Mouse (Mus musculus) T-cell, adult 2 months (primary cell): ENCODE measurements around the gene Kdm5a.

ENCODE experiments used
- DNase-seq: peaks from one replicate; pipeline ENCODE4 v3.0.0; 2022; ENCODE audit warnings: low spot score

Kdm5a gene

DNA sequence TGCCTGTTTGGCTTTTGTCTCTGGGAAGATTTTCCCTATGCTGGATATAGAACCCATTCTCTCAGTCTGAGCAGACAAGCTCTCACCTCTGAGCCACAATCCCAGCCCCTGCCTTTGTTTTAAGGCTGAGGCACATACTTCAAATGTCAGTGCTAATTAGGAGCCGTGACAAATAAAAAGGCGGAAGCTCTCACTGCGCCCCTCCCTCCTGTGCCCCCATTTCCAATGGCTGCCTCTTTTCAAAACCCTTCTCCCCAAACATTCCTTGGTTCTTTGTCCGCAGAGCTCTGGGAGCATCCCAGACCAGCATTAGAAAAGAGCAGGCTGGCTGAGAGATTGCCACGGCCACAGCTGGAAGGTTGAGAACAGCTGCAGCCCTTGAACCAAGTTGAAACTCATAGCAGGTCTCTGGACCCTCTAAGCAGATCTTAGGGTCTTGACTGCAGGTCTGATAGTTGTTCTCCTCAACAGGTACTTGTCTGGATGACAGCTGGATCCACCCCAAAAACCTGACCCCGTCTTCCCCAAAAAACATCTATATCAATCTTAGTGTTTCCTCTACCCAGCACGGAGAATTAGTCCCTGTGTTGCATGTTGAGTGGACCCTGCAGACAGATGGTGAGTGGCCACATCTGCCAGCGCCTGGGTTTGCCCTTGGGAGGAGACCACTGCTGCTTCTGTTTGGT is 108.7 kb downstream of the Kdm5a start:
- no peak for DNase-seq

DNA sequence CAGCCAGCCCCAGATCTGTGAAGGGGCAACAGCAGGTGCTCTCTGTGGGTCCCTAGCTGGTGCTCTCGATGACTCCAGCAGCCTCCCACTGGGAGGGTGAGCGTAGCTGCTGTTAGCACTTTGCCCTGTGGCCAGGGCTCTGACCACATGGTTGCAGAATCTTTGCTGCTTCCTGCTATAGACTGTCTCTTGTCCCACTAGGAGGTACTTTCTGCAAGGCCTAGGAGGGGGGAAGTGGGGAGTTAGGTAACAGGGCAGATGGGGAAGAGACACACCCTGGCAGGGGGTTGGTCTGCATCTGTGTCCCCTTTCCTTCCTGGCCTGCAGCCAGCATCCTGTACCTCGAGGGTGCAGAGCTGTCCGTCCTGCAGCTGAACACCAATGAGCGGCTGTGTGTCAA is 109.5 kb downstream of the Kdm5a start:
- no peak for DNase-seq

- DNase-seq, result no peak
Observed at GRCm38 (mm10) chr6:120475288-120475687, 111.4 kb downstream of the Kdm5a start.

DNA sequence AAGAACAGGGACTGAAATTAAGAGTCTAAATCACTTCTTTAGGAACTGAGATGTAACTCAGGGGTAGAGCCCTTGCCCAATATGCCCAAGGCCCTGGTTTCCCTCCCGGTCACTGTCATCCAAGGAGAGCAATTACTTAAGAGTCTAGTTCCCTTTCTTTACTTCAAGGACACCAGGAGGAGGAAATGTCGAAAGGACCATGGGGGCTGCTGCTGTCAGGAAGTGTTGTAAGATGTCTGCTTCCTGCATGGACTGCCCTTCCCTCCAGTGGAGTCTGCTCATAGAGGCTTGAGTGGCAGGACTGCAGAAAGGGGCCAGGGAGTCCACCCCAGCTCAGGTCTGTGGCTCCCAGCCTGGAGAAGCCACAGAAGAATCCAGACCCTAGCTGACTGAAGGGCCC is 115.4 kb downstream of the Kdm5a start:
- DNase-seq, result no peak

DNA sequence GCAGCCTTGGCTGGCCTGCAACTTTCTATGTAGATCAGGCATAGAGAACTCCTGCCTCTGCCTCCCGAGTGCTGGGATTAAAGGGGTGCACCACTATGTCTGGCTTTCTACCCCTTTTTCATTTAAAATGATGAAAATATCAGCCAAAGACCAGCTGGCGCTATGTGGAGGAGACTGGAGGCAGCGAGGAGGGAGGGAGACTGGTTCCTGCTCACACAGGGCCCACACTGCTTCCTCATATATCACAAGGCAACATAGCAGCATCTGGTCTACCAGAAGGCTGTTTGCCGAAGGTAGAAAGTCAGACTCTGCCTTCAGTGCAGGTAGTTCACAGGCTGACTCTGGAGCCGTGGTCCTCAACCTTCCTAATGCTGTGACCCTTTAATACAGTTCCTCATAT is 116.4 kb downstream of the Kdm5a start:
- no peak for DNase-seq

DNA sequence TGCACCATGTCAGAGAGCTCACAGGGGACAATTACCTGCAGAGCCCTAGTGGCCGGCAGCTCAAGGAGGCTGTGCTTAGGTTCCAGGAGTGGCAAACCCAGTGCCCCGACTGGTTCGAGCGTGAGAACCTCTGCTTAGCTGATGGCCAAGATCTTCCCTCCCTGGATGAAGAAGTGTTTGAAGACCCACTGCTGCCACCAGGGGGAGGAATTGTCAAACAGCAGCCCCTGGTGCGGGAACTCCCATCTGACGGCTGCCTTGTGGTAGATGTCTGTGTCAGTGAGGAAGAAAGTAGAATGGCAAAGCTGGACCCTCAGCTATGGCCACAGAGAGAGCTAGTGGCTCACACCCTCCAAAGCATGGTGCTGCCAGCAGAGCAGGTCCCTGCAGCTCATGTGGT is 117.6 kb downstream of the Kdm5a start:
- peak; percentile 56 for DNase-seq

GRCm38 (mm10) chr6:120482021-120482420 is 118.1 kb downstream of the Kdm5a start:
- no peak for DNase-seq

DNA sequence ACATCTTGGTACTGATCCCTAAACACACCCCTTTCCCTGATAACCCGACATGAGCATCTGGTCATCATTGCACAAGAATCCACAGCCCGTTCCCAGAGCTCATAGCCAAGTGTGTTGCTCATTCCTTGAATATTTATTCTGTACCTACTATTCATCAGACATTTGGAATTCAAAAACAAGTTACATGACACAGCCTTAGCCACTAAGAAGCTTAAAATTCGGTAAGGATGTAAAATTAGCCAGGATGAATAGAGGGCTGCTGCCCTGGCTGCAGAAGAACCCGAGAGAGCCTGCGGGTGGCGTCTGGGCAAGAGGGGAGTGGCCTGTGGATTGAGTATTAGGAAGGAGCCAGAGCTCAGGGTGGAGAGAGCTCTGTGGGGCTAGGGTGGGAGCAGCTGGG is 118.8 kb downstream of the Kdm5a start:
- no peak for DNase-seq

DNA sequence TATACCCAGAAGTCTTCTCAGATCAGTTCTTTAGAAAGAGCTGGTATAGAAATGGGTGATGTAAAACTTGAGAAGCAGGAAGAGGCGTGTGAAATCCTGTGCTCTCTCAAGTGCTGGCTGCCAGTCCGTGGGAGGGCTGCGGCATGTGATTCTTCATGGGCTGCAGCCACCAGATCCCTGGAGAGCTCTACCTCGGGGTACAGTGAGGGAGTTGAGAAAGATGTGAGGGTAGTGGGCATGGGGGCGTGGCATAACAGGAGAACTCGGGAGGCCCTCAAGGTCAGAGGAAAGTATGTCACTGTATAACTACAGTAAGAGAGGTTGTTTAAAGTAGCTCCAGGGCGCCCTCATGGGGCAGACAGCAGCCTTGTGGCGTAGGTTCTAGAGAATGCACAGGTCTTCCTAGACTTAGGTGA is 119.3 kb downstream of the Kdm5a start:
- peak; percentile 69 for DNase-seq

GRCm38 (mm10) chr6:120485038-120485437 is 121.1 kb downstream of the Kdm5a start:
- no peak for DNase-seq

DNA sequence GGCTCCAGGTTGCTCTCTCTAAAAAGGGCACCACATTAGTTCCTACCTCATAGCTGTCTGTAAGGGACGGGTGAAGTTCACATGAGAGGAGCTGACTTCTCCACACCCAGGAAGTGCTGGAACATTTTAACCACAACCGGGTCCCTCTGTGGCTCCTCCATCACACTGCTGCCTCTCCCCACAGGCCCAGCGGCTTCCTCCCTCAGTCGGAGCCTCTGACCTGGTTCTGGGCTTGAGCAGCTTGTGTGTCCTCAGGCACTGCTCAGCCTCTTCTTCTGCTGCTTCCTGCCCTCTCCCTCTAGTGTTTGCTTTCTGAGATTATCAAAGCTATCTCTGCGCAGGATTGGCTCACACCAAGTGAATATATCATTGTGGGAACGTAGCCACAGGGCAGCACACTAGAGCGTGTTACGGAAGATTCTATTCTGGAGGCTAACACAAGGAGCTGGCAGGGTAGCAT is 122.2 kb downstream of the Kdm5a start:
- DNase-seq, result peak; percentile 77

- DNase-seq, result no peak
Observed at GRCm38 (mm10) chr6:120488647-120489046, 124.7 kb downstream of the Kdm5a start.

DNA sequence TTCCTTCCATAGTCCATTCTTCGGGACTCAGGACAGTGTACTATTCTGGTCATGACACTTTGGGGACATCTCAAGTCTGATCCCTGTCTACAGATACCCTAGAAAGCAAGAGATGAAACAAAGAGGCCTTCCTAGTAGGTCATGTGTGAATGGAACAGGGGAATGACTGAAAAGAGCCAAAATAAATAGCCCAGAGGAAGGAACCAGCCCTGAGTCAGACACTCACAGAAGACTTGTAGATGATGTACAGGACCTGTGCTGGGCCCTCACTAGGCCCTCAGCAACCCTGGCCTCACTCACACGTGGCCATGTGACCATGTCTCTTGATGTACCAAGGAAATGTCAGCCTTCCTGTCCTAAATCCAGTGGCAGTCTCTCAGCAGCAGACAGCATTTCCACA is 125.5 kb downstream of the Kdm5a start:
- no peak for DNase-seq

DNA sequence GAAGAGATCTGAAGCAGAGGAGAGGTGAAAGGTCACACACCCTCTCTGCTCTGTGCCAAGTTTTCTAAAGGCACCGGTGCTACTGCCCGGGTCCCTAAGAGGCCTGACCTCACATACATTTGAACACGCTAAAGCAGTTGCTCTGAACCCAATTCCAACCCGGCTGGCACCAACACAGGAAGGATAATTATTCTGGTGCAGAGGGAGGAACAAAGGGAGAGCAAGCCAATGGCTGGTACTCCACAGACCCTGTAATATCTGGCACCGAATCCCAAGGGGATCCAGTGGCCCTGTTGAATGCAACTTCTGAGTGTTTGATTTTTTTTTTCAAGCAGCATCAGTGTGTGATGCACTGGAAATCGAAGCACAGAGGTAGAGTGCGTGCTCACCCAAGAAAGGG is 127.1 kb downstream of the Kdm5a start:
- no peak for DNase-seq

GRCm38 (mm10) chr6:120491862-120492498 is 128.1 kb downstream of the Kdm5a start:
- DNase-seq, result no peak

GRCm38 (mm10) chr6:120492499-120493373 is 128.8 kb downstream of the Kdm5a start:
- peak; percentile 37 for DNase-seq

DNA sequence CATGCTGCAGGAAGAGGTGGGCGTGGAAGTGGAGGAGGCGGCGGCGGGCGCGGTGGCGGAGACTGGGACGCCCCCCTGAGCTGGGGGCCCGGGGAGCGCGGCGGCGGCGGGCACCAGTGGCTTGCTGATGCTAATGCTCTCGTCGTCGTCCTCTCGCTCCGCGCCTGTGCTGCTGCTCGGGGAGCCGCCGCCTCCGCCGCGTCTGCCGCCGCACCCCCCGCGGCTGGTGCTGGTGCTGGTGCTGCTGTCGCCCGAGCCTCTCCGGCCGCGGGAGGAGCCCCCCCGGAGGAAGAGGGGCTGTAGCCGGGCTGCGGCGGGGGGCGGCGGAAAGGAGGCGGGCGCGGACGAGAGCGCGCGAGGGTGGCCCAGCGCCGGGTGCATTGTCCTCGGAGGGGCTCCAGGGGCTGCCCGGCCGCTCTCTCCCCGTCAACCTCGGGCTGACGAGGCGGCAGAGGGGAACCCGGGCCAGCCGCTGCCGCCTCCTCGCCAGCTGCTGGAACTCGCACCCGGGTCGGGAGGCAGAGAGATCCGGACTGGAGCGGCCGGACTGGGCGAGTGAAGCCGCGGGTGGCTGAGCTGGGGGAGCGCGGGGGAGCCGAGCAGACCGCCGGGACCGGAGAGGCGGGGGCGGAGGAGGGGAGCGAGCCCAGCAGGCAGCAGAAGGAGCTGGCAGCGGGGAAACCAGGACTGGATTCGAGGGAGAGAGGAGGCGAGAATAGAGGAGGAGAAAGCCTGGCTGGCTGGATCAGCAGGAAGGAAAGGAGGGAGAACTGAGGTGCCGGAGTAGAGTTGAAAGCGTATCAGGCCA is 129.7 kb downstream of the Kdm5a start, which contains the start of gene Tmem121b:
Gene Tmem121b, minus strand, starts transcription at position 434 of the 808 bp plus-strand sequence.
- peak; percentile 47 for DNase-seq
